Mouse (Mus musculus): ENCODE measurements around the gene Zfand6. TPM values are rescaled to one million over a fixed set of nuclear protein-coding genes. Genes with fewer than 3 reads are reported as not detected.
A peak's percentile ranks its signal among the peaks of the same experiment; 100 is the strongest.

Zfand6 gene
- polyA plus RNA-seq, 1 experiment from 2014 or later, result 163 TPM

GRCm38 (mm10) chr7:84667946-84668345 is 21.8 kb downstream of the Zfand6 start:
- WGBS, result 77% methylated on average over 5 of the region's 5 CpGs
- H3K27ac ChIP-seq (ENCODE audit: low read length), result no peak overlapping the region
- no peak overlapping the region for H3K9ac ChIP-seq (ENCODE audit: low read depth, low read length)
- H3K27me3 ChIP-seq (replicated peaks; ENCODE audit: control insufficient read depth, insufficient read depth, low read length), result no peaks in the 10 kb centered on the region
- no peak for ATAC-seq
- H3K4me1 ChIP-seq (ENCODE audit: control insufficient read depth, insufficient read depth, low read length), result no peaks in the 10 kb centered on the region
- H3K36me3 ChIP-seq (ENCODE audit: control insufficient read depth, insufficient read depth, low read length), result no peaks in the 10 kb centered on the region
- no peak overlapping the region for H3K4me3 ChIP-seq (ENCODE audit: low read length)
- no peak overlapping the region for H3K4me2 ChIP-seq (ENCODE audit: low read depth, low read length)
- H3K9me3 ChIP-seq (ENCODE audit: control insufficient read depth, low read length), result no peaks in the 10 kb centered on the region

GRCm38 (mm10) chr7:84652740-84653139 is 37.0 kb downstream of the Zfand6 start:
- 63% methylated on average over 2 of the region's 2 CpGs for WGBS
- H3K4me3 ChIP-seq (ENCODE audit: low read length), result no peak overlapping the region
- no peak overlapping the region for H3K4me2 ChIP-seq (ENCODE audit: low read depth, low read length)
- no peak overlapping the region for H3K9ac ChIP-seq (ENCODE audit: low read depth, low read length)
- no peaks in the 10 kb centered on the region for H3K36me3 ChIP-seq (ENCODE audit: control insufficient read depth, insufficient read depth, low read length)
- H3K4me1 ChIP-seq (ENCODE audit: control insufficient read depth, insufficient read depth, low read length), result peaks cover 13% of the 10 kb centered on the region
- no peak overlapping the region for H3K27ac ChIP-seq (ENCODE audit: low read length)
- ATAC-seq, result no peak
- H3K9me3 ChIP-seq (ENCODE audit: control insufficient read depth, low read length), result no peaks in the 10 kb centered on the region
- no peaks in the 10 kb centered on the region for H3K27me3 ChIP-seq (replicated peaks; ENCODE audit: control insufficient read depth, insufficient read depth, low read length)

DNA sequence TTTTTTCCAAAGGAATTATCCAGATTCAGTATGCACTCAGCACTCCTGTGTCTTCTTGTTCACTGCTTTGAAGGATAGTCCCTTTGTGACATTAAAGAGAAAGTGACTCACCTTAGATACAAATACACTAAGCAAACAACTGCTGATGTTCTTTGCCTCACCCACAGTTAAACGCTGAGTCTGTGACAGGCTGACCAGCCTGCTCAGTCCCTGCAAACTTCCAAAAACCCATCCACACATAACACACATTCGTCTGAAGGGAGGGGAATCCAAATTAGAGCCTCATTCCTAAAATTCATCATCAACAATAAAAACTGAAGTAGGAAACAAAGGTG is 37.8 kb downstream of the Zfand6 start:
- Histone ChIP-seq H3K9me3 (ENCODE audit: control insufficient read depth, low read length) (no peaks in the 10 kb centered on the region), H3K27me3 (replicated peaks; ENCODE audit: control insufficient read depth, insufficient read depth, low read length) (no peaks in the 10 kb centered on the region), H3K36me3 (ENCODE audit: control insufficient read depth, insufficient read depth, low read length) (no peaks in the 10 kb centered on the region), H3K9ac (ENCODE audit: low read depth, low read length) (no peak overlapping the region), H3K4me3 (ENCODE audit: low read length) (no peak overlapping the region), H3K27ac (ENCODE audit: low read length) (no peak overlapping the region), H3K4me2 (ENCODE audit: low read depth, low read length) (no peak overlapping the region), H3K4me1 (ENCODE audit: control insufficient read depth, insufficient read depth, low read length) (peaks cover 13% of the 10 kb centered on the region)
- WGBS, result 60% methylated on average over 2 of the region's 2 CpGs
- no peak for ATAC-seq

DNA sequence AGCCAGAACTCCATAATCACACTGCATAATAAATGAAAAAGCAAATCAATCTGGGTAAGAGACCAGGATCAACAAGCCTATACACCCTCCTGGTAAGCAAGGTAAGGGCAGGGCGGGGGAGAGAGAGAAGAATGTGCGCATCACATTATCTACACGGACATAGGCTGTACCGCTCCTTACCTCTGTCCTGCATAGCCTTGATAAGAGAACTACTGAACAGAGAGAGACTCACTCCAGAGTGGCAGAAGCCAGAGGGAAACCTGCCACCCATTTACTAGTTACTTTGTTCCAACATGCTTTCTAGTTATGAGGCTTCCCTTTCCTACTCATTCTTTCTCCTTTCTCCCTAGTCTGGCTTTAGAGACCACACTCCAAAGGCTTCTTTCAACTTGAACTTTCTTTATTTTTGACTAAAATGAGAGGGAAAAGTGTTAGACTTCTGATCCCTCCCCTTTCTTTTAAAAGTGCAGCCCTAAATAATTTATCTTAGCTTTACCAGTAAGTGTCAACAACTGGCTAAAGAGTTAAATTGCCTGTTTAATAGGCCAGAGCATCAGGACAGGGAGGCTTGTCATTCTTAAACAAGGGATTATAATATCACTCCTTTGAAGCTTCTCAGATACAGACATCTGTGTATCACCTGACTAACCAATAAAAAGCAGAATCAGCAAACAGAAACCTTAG is 38.3 kb downstream of the Zfand6 start:
- Histone ChIP-seq H3K4me1 (ENCODE audit: control insufficient read depth, insufficient read depth, low read length) (peaks cover 13% of the 10 kb centered on the region), H3K27ac (ENCODE audit: low read length) (no peak overlapping the region), H3K4me3 (ENCODE audit: low read length) (no peak overlapping the region), H3K27me3 (replicated peaks; ENCODE audit: control insufficient read depth, insufficient read depth, low read length) (no peaks in the 10 kb centered on the region), H3K9me3 (ENCODE audit: control insufficient read depth, low read length) (no peaks in the 10 kb centered on the region), H3K36me3 (ENCODE audit: control insufficient read depth, insufficient read depth, low read length) (no peaks in the 10 kb centered on the region), H3K4me2 (ENCODE audit: low read depth, low read length) (no peak overlapping the region), H3K9ac (ENCODE audit: low read depth, low read length) (no peak overlapping the region)
- peak; percentile 91 for ATAC-seq
- 77% methylated on average over 4 of the region's 4 CpGs for WGBS

DNA sequence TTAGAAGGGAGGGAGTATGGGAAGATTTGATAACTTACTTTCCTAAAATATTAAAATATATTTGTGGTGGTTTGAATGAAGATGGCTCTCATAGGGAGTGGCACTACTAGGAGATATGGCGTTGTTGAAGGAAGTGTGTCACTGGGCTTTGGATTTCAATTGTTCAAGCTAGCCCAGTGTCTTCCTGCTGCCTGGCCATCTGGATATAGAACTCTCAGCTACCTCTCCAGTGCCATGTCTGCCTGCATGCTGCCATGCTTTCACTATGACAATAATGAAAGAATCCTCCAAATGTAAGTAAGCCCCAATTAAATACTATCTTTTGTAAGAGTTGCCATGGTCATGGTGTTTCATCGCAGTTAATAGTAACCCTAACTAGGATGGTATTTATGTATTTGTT is 40.7 kb downstream of the Zfand6 start:
- H3K27me3 ChIP-seq (replicated peaks; ENCODE audit: control insufficient read depth, insufficient read depth, low read length), result no peaks in the 10 kb centered on the region
- H3K36me3 ChIP-seq (ENCODE audit: control insufficient read depth, insufficient read depth, low read length), result no peaks in the 10 kb centered on the region
- peaks cover 10% of the 10 kb centered on the region for H3K4me1 ChIP-seq (ENCODE audit: control insufficient read depth, insufficient read depth, low read length)
- no peak overlapping the region for H3K4me2 ChIP-seq (ENCODE audit: low read depth, low read length)
- H3K27ac ChIP-seq (ENCODE audit: low read length), result no peak overlapping the region
- H3K4me3 ChIP-seq (ENCODE audit: low read length), result no peak overlapping the region
- WGBS, result 93% methylated on average over 2 of the region's 2 CpGs
- H3K9ac ChIP-seq (ENCODE audit: low read depth, low read length), result no peak overlapping the region
- H3K9me3 ChIP-seq (ENCODE audit: control insufficient read depth, low read length), result no peaks in the 10 kb centered on the region
- no peak for ATAC-seq

- ATAC-seq, result no peak
- H3K9ac ChIP-seq (ENCODE audit: low read depth, low read length), result no peak overlapping the region
- H3K4me3 ChIP-seq (ENCODE audit: low read length), result no peak overlapping the region
- no peaks in the 10 kb centered on the region for H3K27me3 ChIP-seq (replicated peaks; ENCODE audit: control insufficient read depth, insufficient read depth, low read length)
- H3K27ac ChIP-seq (ENCODE audit: low read length), result no peak overlapping the region
- 66% methylated on average over 1 of the region's 1 CpGs for WGBS
- no peak overlapping the region for H3K4me2 ChIP-seq (ENCODE audit: low read depth, low read length)
- no peaks in the 10 kb centered on the region for H3K36me3 ChIP-seq (ENCODE audit: control insufficient read depth, insufficient read depth, low read length)
- H3K9me3 ChIP-seq (ENCODE audit: control insufficient read depth, low read length), result no peaks in the 10 kb centered on the region
- no peaks in the 10 kb centered on the region; the same call in 1 of the 2 replicates for H3K4me1 ChIP-seq (ENCODE audit: control insufficient read depth, insufficient read depth, low read length)
Measured at GRCm38 (mm10) chr7:84646256-84646655, 43.5 kb downstream of the Zfand6 start.

DNA sequence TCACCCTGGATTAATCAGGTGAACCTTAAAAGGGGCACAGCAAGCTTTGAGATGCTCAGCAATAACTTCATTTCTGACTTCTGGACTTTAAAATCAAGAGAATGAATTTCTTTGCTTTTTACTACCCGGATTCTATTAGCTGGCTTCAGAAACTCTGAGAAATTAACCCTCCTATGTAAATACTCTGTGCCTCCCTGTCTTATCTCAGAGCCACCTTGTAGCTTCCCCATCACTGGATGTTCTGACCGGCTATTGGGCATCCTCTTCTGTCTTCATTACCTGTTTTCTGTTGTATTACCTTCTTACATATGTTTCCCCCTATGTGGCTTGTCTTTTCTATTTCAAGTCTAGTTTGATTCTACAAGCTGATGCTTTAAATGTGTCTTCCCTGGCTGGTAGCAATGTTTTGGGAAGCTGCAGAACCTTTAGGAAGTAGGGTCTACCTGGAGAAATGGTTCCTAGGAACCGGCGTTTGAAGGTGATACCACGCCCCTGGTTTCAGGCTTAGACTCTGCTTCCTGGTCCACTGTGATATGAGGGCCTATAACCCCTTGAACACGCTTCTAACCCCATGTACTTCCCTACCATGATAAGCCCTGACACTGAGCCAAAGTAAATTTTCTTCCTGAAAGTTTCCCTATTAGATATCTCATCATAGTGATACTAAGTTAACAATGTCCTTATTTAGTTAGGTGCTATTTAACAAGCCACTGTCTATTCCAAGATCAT is 46.3 kb downstream of the Zfand6 start:
- no peak overlapping the region for H3K4me2 ChIP-seq (ENCODE audit: low read depth, low read length)
- H3K4me1 ChIP-seq (ENCODE audit: control insufficient read depth, insufficient read depth, low read length), result no peaks in the 10 kb centered on the region
- H3K9me3 ChIP-seq (ENCODE audit: control insufficient read depth, low read length), result no peaks in the 10 kb centered on the region
- H3K36me3 ChIP-seq (ENCODE audit: control insufficient read depth, insufficient read depth, low read length), result no peaks in the 10 kb centered on the region
- H3K9ac ChIP-seq (ENCODE audit: low read depth, low read length), result no peak overlapping the region
- H3K27ac ChIP-seq (ENCODE audit: low read length), result no peak overlapping the region
- WGBS, result 77% methylated on average over 6 of the region's 6 CpGs
- ATAC-seq, result peak; percentile 75
- H3K27me3 ChIP-seq (replicated peaks; ENCODE audit: control insufficient read depth, insufficient read depth, low read length), result no peaks in the 10 kb centered on the region
- H3K4me3 ChIP-seq (ENCODE audit: low read length), result no peak overlapping the region

DNA sequence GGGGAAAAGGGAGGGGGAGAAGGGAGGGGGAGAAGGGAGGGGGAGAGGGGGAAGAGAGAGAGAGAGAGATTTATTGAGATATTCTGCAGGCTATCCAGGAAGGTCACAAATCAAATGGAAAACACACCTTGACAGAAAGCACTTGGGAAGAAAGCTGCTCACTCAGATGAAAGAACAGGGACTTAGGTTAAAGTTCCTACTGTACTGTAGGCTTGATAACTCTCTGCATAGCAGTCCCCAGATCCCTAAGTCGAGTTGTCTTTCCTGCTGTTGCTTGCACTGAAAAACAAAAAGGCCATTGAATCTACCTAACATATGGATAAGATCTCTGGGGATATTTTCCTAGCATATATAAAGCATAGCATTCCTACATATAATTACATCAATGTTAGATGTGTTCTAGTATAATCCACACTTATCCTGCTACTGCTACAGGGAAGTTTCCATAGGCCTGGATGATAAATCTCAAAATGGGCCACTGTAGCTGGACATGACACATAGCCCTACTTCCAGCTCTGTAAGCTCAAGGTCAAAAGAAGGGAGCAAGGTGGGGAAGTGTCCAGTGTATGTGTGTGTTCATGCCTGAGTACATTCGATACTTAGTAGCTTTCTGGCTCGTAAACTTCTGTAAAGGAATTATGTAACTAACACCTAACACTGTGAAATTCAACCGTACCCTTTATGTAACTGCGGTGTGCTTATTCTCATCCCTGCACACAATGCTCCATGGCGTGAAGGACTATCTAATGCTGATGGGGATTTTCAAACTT is 47.4 kb downstream of the Zfand6 start:
- no peak overlapping the region for H3K4me3 ChIP-seq (ENCODE audit: low read length)
- H3K9me3 ChIP-seq (ENCODE audit: control insufficient read depth, low read length), result no peaks in the 10 kb centered on the region
- H3K4me2 ChIP-seq (ENCODE audit: low read depth, low read length), result no peak overlapping the region
- H3K36me3 ChIP-seq (ENCODE audit: control insufficient read depth, insufficient read depth, low read length), result no peaks in the 10 kb centered on the region
- no peak for ATAC-seq
- no peaks in the 10 kb centered on the region for H3K27me3 ChIP-seq (replicated peaks; ENCODE audit: control insufficient read depth, insufficient read depth, low read length)
- WGBS, result 83% methylated on average over 6 of the region's 6 CpGs
- H3K27ac ChIP-seq (ENCODE audit: low read length), result no peak overlapping the region
- H3K9ac ChIP-seq (ENCODE audit: low read depth, low read length), result no peak overlapping the region
- H3K4me1 ChIP-seq (ENCODE audit: control insufficient read depth, insufficient read depth, low read length), result no peaks in the 10 kb centered on the region

DNA sequence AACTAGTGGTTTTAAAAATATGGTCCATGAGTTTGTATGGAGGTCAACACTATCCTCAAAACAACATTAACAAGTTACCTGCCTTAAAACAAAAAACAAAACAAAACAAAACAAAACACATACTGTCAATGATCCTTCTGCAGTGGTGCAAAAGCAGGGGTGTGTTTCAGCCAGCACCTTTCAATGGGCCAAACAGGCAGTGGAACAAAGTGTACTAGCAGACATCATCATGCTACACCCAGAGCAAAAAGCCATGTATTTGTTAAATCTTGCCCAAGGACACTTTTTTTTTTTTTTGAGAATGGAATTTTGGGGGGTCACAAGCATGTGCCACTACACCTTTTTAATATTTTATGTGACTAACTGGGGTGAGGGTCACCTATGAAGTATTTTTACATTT is 52.8 kb downstream of the Zfand6 start:
- Histone ChIP-seq H3K9me3 (ENCODE audit: control insufficient read depth, low read length) (no peaks in the 10 kb centered on the region), H3K4me3 (ENCODE audit: low read length) (no peak overlapping the region), H3K9ac (ENCODE audit: low read depth, low read length) (no peak overlapping the region), H3K4me1 (ENCODE audit: control insufficient read depth, insufficient read depth, low read length) (no peaks in the 10 kb centered on the region), H3K27ac (ENCODE audit: low read length) (no peak overlapping the region), H3K36me3 (ENCODE audit: control insufficient read depth, insufficient read depth, low read length) (0 out of 2 replicates have a peak, but pooled peaks cover 2% of the 10 kb centered on the region), H3K4me2 (ENCODE audit: low read depth, low read length) (no peak overlapping the region), H3K27me3 (replicated peaks; ENCODE audit: control insufficient read depth, insufficient read depth, low read length) (no peaks in the 10 kb centered on the region)
- no peak for ATAC-seq
